Mouse (Mus musculus): ENCODE measurements at regions not wholly inside any gene's neighbourhood (a gene's known extent, or its start where the extent isn't known, plus 50 kb on each side); places are given as distances from the start of the nearest gene placed in this dataset.

DNA sequence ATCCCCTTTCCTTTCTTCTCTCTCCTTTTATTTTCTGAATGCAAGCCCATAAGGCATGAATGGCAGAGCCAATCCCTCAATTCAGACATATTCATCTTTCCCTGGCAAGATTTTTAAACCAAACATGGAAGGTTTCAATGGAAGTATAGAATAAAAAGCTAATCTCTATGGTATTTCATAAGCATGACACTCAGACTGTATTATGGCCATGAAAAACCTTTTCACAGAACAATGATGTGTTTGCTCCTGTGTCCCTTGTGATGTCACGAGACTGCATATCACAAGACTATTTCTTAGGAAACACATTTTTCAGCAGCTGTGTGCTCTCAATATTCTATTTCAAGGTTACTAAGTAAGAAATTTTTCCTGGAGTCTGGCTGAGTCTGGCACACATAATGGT lies 525.5 kb downstream of the Zfp352 start:
- TF ChIP-seq EP300 (IDR thresholded peaks at IDR 0.05; ENCODE audit: low read depth) (no peak), CTCF (IDR thresholded peaks at IDR 0.05; ENCODE audit: low read depth) (no peak)

Measured in liver, postnatal 0 days (tissue).